Mouse (Mus musculus) liver, adult 2 months (tissue): Measurements from ENCODE around the gene Maml3.

Source experiments
- CTCF ChIP-seq: fragments of 200-500 bp; IDR thresholded peaks from 2 replicates; pipeline ENCODE4 v1.5.1; 2011; ENCODE audit warnings: low read depth, low read length, control low read depth
- POLR2A ChIP-seq: fragments of 200-500 bp; IDR thresholded peaks from 2 replicates; pipeline ENCODE4 v1.6.1; 2011; ENCODE audit warnings: low read length, control low read depth; ENCODE audit not compliant: insufficient read depth; ENCODE audit errors: extremely low read depth

GRCm38 (mm10) chr3:51785796-51786195 lies 319.1 kb downstream of the Maml3 start:
- no peak for TF ChIP-seq POLR2A
- no peak for TF ChIP-seq CTCF
